Mouse (Mus musculus) heart, embryonic 14.5 days (tissue): ENCODE measurements around the gene Fam131a. TPM values are rescaled to one million over a fixed set of nuclear protein-coding genes. Genes with fewer than 3 reads are reported as not detected.

Source experiments
- ATAC-seq: fragments of 200-750 bp; cut with Nextera tagmentation; 2 replicates; pipeline ENCODE4 v1.8.0; 2017; ENCODE audit warnings: low read depth, moderate TSS enrichment; ENCODE audit not compliant: insufficient number of reproducible peaks, insufficient read depth, low FRiP score
- H3K27ac ChIP-seq, 2 experiments: fragments of 200-500 bp in 1 of 2; fragments of 300-500 bp in 1 of 2; sonication (generic) in 1 of 2; replicated peaks in 1 of 2; 2 replicates each; pipeline ENCODE4 v1.5.1; 2012 to 2014; ENCODE audit warnings: low read depth in 2 of 2, low read length in 2 of 2, control low read depth in 1 of 2, mild to moderate bottlenecking in 1 of 2, mixed read lengths in 1 of 2; ENCODE audit not compliant: control insufficient read depth in 1 of 2, insufficient read depth in 1 of 2
- H3K27me3 ChIP-seq: fragments of 300-500 bp; sonication (generic); 2 replicates; pipeline ENCODE4 v1.6.1; 2014; ENCODE audit warnings: mild to moderate bottlenecking, low read length, control low read depth; ENCODE audit not compliant: control insufficient read depth, insufficient read depth
- H3K36me3 ChIP-seq: fragments of 300-500 bp; sonication (generic); 2 replicates; pipeline ENCODE4 v1.6.1; 2014; ENCODE audit warnings: mild to moderate bottlenecking, control low read depth, low read length, mixed read lengths; ENCODE audit not compliant: control insufficient read depth, insufficient read depth
- H3K4me1 ChIP-seq, 2 experiments: fragments of 200-500 bp in 1 of 2; fragments of 300-500 bp in 1 of 2; sonication (generic) in 1 of 2; 2 replicates each; pipeline ENCODE4 v1.6.1; 2012 to 2014; ENCODE audit warnings: low read length in 2 of 2, control low read depth in 1 of 2, mixed read lengths in 1 of 2; ENCODE audit not compliant: control insufficient read depth in 2 of 2, insufficient read depth in 2 of 2
- H3K4me2 ChIP-seq: fragments of 300-500 bp; sonication (generic); 2 replicates; pipeline ENCODE4 v1.6.1; 2014; ENCODE audit warnings: mild to moderate bottlenecking, low read length
- H3K4me3 ChIP-seq, 2 experiments: fragments of 200-500 bp in 1 of 2; fragments of 300-500 bp in 1 of 2; sonication (generic) in 1 of 2; 2 replicates each; pipeline ENCODE4 v1.5.1; 2012 to 2014; ENCODE audit warnings: low read length in 2 of 2, mild to moderate bottlenecking in 2 of 2, control low read depth in 1 of 2, low read depth in 1 of 2, moderate library complexity in 1 of 2; ENCODE audit not compliant: control insufficient read depth in 1 of 2, insufficient read depth in 1 of 2
- H3K9ac ChIP-seq: fragments of 300-500 bp; sonication (generic); 2 replicates; pipeline ENCODE4 v1.6.1; 2014; ENCODE audit warnings: mild to moderate bottlenecking, low read length
- H3K9me3 ChIP-seq: fragments of 300-500 bp; sonication (generic); 2 replicates; pipeline ENCODE4 v1.6.1; 2016; ENCODE audit warnings: low read length, control low read depth; ENCODE audit not compliant: control insufficient read depth
- WGBS: fragments of 180-500 bp; shearing (Covaris S2); extraction: QIAGEN DNeasy Blood & Tissue Kit; methylation state at CpG from one replicate; pipeline ENCODE4 v1.1.7; 2014; 5-methylcytosine and 5-hydroxymethylcytosine counted together
- polyA plus RNA-seq: library from polyadenylated mRNA; unstranded; fragments of >200 nt; fragmentation: Nextera tagmentation; extraction: Ambion mirVana; gene quantifications from 2 replicates; pipeline ENCODE4 v1.2.1, GENCODE M21; 2014

The Fam131a gene
- polyA plus RNA-seq, 1 experiment from 2014 or later: 7.2 TPM

- no peak overlapping the region for H3K27ac ChIP-seq
- WGBS: 64% methylated on average over 3 of the region's 3 CpGs
- H3K9ac ChIP-seq: no peak overlapping the region
- peaks cover 20% of the 10 kb centered on the region; the same call in 1 of the 2 replicates for H3K36me3 ChIP-seq
- ATAC-seq: no peak
- no peak overlapping the region for H3K4me2 ChIP-seq
- H3K27me3 ChIP-seq: no peaks in the 10 kb centered on the region
- no peaks in the 10 kb centered on the region for H3K9me3 ChIP-seq
- H3K4me1 ChIP-seq: peaks cover 13 to 16% of the 10 kb centered on the region in 2 experiments
- no peak overlapping the region for H3K4me3 ChIP-seq
Measured at GRCm38 (mm10) chr16:20705786-20706185, 12.7 kb downstream of the Fam131a start.

GRCm38 (mm10) chr16:20706407-20707055, 13.5 kb downstream of the Fam131a start:
- no peak for ATAC-seq
- Histone ChIP-seq H3K27ac (no peak overlapping the region), H3K36me3 (peaks cover 26% of the 10 kb centered on the region), H3K4me2 (no peak overlapping the region), H3K9me3 (no peaks in the 10 kb centered on the region), H3K4me1 (peaks cover 13% of the 10 kb centered on the region in 2 experiments), H3K9ac (no peak overlapping the region), H3K4me3 (no peak overlapping the region), H3K27me3 (no peaks in the 10 kb centered on the region)
- 84% methylated on average over 2 of the region's 2 CpGs for WGBS

- H3K36me3 ChIP-seq: peaks cover 37% of the 10 kb centered on the region
- H3K4me3 ChIP-seq: no peak overlapping the region
- no peaks in the 10 kb centered on the region for H3K27me3 ChIP-seq
- H3K4me1 ChIP-seq: no peaks in the 10 kb centered on the region
- no peak overlapping the region for H3K27ac ChIP-seq
- no peak for ATAC-seq
- no peak overlapping the region for H3K4me2 ChIP-seq
- H3K9ac ChIP-seq: no peak overlapping the region
- H3K9me3 ChIP-seq: no peaks in the 10 kb centered on the region
- WGBS: 90% methylated on average over 21 of the region's 21 CpGs
Measured at GRCm38 (mm10) chr16:20708220-20708938, 15.3 kb downstream of the Fam131a start.

DNA sequence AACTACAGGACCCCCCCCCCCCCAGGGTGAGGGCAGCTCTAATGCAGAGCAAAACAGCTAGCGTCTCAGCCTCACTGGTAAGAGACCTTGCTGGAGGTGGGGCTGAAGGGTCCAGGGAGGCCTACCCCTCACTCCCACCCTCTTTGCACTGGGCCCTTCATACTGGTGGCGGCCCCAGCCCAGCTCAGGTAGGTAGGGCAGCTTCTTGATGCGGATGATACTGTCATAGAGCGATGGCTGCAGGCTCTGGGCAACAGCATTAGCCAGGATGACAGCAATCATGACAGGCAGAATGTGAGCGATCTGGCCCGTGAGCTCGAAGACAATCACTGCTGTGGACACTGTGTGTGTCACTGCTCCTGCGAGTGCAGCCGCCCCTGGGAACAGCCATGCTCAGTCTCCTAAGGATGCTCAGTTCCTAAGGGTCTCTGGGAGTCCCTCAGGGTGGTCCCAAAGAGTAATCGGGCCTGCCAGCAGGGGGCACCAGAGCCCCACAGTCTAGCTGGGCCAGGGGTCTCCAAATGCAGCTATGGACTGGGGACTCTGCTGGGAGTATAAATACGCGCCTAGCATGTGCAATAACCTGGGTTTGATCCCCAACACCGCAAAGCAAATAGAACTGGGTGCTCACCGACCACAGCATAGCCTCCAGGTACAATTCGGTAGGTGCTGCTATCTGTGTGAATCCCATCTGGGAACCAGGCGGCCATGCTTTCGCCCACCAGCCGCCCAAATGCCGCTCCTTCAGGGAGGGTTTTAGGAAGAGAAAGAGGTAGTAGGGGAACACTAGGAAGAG, 16.1 kb downstream of the Fam131a start:
- H3K36me3 ChIP-seq: peaks cover 37% of the 10 kb centered on the region
- ATAC-seq: no peak

GRCm38 (mm10) chr16:20710370-20710769, 17.3 kb downstream of the Fam131a start:
- Histone ChIP-seq H3K36me3 (peaks cover 37% of the 10 kb centered on the region), H3K9me3 (no peaks in the 10 kb centered on the region), H3K27me3 (no peaks in the 10 kb centered on the region), H3K9ac (no peak overlapping the region), H3K4me1 (peaks cover 7 to 15% of the 10 kb centered on the region in 2 experiments), H3K4me2 (no peak overlapping the region), H3K27ac (no peak overlapping the region), H3K4me3 (no peak overlapping the region)
- ATAC-seq: no peak
- 94% methylated on average over 11 of the region's 11 CpGs for WGBS

More for the DNA sequence above, 16.1 kb downstream of the Fam131a start:
- no peak overlapping the region for H3K9ac ChIP-seq
- H3K4me1 ChIP-seq: peaks cover 2 to 5% of the 10 kb centered on the region in 2 experiments
- no peak overlapping the region for H3K27ac ChIP-seq
- H3K9me3 ChIP-seq: no peaks in the 10 kb centered on the region
- H3K27me3 ChIP-seq: no peaks in the 10 kb centered on the region
- no peak overlapping the region for H3K4me2 ChIP-seq
- no peak overlapping the region for H3K4me3 ChIP-seq
- WGBS: 70% methylated on average over 19 of the region's 19 CpGs

GRCm38 (mm10) chr16:20710810-20711209, 17.8 kb downstream of the Fam131a start:
- no peaks in the 10 kb centered on the region for H3K9me3 ChIP-seq
- H3K9ac ChIP-seq: no peak overlapping the region
- H3K4me2 ChIP-seq: no peak overlapping the region
- no peak overlapping the region for H3K4me3 ChIP-seq
- no peaks in the 10 kb centered on the region for H3K27me3 ChIP-seq
- no peak overlapping the region for H3K27ac ChIP-seq
- peaks cover 37% of the 10 kb centered on the region for H3K36me3 ChIP-seq
- H3K4me1 ChIP-seq: peaks cover 10 to 18% of the 10 kb centered on the region in 2 experiments
- WGBS: 77% methylated on average over 4 of the region's 4 CpGs
- ATAC-seq: no peak

DNA sequence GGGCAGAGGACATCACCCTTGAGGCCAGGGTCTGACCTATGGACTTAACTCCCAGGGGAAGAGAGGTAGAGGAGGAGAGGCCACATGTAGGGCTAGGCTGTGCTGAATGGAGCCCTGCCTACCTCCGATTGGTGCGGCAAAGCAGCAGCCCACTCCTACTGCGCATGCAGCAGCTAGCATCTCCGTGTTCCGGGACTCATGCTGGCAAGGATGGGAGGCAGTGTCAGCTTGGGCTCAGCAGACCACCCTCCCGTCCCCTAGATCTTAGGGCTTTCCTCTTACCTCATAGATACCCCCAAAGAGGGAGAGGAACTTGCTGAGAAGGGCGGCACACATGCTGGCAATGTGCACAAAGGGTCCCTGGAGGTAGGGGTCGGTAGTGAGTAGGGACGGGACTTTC, 19.1 kb downstream of the Fam131a start:
- Histone ChIP-seq H3K27me3 (no peaks in the 10 kb centered on the region), H3K9ac (no peak overlapping the region), H3K36me3 (peaks cover 34% of the 10 kb centered on the region), H3K4me2 (no peak overlapping the region), H3K27ac (no peak overlapping the region), H3K9me3 (no peaks in the 10 kb centered on the region), H3K4me1 (peaks cover 14 to 21% of the 10 kb centered on the region in 2 experiments), H3K4me3 (no peak overlapping the region)
- ATAC-seq: no peak
- WGBS: 78% methylated on average over 9 of the region's 9 CpGs
